Mouse (Mus musculus): ENCODE data around the gene Cdc42bpb. TPM values are rescaled to one million over a fixed set of nuclear protein-coding genes. Genes with fewer than 3 reads are reported as not detected.

The Cdc42bpb gene
- total RNA-seq, 2 experiments from 2014 or later = 138 to 141 TPM

DNA sequence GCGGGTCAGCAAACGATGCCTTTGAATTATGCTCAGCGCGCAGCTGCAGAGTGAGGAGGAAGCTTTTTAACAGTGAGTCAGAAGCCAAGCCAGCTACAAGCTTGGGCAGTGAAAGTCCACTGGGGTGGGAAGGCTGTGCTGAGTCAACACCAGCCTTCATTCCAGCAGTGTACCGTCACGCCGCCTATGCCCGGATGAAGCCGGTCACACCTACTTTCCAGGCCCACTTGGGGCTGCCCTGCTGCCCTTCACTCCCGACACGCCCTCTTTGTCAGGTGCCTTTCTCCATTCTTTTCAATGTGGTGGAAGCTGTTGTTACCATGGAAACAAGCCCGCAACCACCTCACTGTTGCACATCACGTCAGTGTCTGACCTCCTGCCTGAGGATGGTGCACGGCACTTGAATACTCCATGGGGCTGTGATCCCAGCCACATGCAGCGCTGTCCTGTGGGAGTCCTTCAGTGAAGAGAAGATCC is 24.0 kb downstream of the Cdc42bpb start:
- intact Hi-C loops (cut with DNase I) = no loop called here

DNA sequence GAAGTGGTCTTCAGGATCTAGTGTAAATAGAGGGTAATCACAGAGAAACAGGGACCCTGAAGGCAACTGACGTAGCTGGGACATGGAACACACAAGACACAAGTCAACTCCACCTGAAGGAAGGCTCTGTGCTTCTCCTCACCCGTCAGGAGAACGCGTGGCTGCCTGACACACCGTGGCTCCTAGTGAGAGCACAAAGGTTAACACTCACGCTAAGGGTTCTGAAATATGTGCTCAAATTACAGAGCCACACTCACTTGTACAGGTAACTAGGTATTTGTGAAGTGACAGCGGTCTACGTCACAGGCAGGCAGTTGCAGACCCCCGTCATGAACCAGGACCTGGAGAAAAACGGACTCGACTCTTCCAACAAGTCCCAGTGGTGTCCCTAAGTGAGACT is 24.5 kb downstream of the Cdc42bpb start:
- intact Hi-C loops (cut with DNase I) = no loop called here

More for the DNA sequence above, 24.0 kb downstream of the Cdc42bpb start:
- DNase-seq (ENCODE audit: low spot score in 2 of 2) = no peak

GRCm38 (mm10) chr12:111352520-111352919 is 25.0 kb downstream of the Cdc42bpb start:
- intact Hi-C loops (cut with DNase I) = no loop called here
- DNase-seq (ENCODE audit: low spot score in 2 of 2) = no peak

More for the DNA sequence above, 24.5 kb downstream of the Cdc42bpb start:
- DNase-seq (ENCODE audit: low spot score in 2 of 2) = no peak

DNA sequence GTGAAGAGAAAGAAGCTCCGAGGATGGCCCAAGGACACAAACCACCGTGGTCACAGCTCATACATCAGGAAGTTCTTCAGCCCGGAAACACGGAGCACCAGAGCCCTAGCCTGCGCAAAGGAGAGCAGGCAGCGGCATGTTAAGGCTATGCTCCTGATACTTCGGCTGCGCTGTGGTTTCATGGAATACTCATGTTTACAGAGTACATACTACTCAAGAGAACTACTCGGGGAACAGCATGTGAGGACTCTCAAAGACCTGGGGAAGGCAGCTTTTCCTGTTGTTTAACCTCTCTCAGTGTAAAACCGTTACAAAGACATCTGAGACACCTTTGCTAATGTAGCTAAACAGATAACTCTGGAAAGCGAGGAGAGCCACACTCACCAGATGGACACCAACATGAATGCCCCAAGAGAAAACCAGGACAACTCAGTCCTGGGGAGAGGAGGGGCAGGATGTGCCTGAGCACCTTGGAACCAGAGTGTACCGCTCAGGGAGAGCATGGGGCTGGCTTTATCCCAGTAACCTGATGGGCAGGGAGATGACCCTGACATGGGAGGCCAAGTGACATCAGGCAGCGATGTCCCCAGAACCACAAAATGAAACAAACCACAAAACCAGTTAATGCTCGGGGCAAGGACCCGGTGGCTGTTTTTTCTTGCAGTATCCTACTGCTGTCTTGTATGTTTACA is 27.8 kb downstream of the Cdc42bpb start:
- intact Hi-C loops (cut with DNase I) = no loop called here
- DNase-seq (ENCODE audit: low spot score in 2 of 2) = no peak

DNA sequence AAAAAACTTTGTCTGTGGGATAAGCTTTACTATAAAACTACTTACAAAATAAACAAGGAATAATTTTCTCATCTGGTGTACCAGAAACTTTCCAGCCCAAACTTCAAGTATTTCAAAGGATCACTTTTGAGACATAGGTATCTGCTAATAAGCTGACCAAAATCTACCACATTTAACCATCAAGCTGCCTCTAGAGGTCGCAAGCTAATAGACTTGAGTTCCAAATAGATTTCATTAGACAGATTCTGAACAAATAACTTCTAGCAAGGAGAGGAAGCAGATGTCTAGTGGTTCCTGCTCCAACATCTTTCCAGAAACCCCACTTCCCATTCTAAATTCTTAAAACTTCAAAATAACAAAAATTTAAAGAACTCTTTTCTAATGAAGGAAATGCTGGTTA is 33.6 kb downstream of the Cdc42bpb start:
- DNase-seq (ENCODE audit: low spot score in 2 of 2) = no peak
- intact Hi-C loops (cut with DNase I) = no loop called here

DNA sequence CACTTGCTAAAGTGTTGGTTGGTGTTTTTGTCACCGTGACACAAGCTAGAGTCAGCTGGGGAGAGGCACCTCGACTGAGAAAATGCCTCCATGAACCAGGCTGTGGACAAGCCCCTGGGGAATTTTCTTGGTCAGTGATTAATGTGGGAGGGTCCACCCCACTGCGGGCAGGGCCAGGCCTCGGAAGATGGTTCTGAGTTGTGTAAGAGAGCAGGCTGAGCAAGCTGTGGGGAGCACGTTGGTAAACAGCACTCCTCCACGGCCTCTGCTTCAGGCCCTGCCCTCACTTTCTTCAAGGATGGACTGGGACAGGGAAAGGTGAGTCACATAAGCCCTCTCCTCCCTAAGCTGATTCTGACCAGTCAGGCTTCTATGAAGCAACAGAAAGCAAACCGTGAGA is 36.8 kb downstream of the Cdc42bpb start:
- DNase-seq (ENCODE audit: low spot score in 2 of 2) = no peak
- intact Hi-C loops (cut with DNase I) = no loop called here

DNA sequence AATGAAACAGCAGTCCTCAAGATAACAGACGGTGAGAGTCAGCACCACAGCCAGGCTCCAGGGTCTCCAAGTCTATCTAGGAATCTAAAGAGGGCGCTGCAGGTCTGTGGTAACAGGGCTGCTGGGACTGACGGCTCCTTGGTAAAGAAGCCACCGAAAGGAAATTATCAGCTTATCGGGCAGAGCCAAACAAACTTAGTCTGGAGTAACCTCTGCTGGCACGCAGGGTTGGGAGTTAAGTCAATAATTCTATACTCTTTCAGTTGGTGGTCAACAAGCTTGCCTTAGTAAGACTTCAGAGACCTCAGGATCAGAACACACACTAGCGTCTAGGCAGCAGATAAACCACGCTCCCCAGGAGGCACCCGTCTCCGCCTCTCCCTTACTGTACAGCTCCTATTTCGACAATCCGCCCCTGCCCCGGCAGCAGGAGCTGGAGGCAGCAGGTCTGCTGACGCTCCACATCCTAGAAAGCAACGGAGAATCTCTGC is 39.6 kb downstream of the Cdc42bpb start:
- no peak for DNase-seq (ENCODE audit: low spot score in 2 of 2)

GRCm38 (mm10) chr12:111333020-111333605 is 44.4 kb downstream of the Cdc42bpb start:
- DNase-seq (ENCODE audit: low spot score in 2 of 2) = peak in 1 of 2 experiments; percentile 51
- intact Hi-C loops (cut with DNase I) = loop anchor here (5.0 kb wide), 1 partner anchor 44 kb away; the partner anchor contains the start of gene Cdc42bpb

More for the DNA sequence above, 39.6 kb downstream of the Cdc42bpb start:
- intact Hi-C loops (cut with DNase I) = no loop called here

DNA sequence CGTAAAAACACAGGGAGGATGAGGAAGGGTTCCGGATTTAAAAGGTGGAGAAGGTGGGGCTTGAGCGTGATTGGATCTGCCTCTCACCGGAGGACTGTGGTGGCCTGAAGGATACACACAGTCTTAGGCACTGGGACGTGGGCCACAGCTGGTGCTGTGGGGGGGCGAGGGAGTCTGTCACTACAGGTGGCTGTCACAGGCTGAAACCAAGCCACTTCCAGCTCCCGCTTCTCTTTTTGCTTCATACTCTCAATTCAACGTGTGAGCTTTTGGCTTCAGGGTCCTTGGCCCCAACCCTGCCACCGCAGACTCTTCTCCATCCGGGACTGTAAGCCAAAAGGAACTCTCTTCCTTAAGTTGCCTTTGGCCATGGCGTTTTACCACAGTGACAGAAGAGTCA is 45.1 kb downstream of the Cdc42bpb start:
- intact Hi-C loops (cut with DNase I) = loop anchor here (5.0 kb wide), 1 partner anchor 45 kb away; the partner anchor contains the start of gene Cdc42bpb
- no peak for DNase-seq (ENCODE audit: low spot score in 2 of 2)

- DNase-seq (ENCODE audit: low spot score in 2 of 2) = no peak
- intact Hi-C loops (cut with DNase I) = loop anchor here (5.0 kb wide), 1 partner anchor 46 kb away; the partner anchor contains the start of gene Cdc42bpb
Measured at GRCm38 (mm10) chr12:111331573-111331972, 45.9 kb downstream of the Cdc42bpb start.

DNA sequence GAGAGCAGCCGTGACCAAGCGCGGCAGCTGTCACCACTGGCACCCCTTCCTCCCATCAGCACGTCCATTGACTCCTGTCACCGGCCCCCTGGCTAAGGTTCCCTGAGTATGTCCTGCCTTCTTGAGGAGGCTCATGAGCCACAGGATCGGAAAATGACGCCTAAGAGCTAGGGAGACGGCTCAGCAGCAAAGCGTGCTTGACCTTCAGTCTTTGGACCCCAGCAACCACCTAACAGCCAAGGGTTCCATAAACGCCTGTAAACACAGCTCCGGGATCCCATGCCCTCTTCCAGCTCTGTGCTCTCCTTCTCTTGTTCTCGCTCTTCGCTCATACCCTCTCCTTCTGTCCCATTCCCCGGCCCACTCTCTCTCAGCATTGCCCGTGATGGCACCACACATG is 48.2 kb downstream of the Cdc42bpb start:
- no peak for DNase-seq (ENCODE audit: low spot score in 2 of 2)
- intact Hi-C loops (cut with DNase I) = no loop called here

- intact Hi-C loops (cut with DNase I) = no loop called here
- DNase-seq (ENCODE audit: low spot score in 2 of 2) = no peak
Measured at GRCm38 (mm10) chr12:111328360-111328759, 49.2 kb downstream of the Cdc42bpb start.

GRCm38 (mm10) chr12:111325744-111326424 is 51.6 kb downstream of the Cdc42bpb start:
- no peak for DNase-seq (ENCODE audit: low spot score in 2 of 2)
- intact Hi-C loops (cut with DNase I) = no loop called here

DNA sequence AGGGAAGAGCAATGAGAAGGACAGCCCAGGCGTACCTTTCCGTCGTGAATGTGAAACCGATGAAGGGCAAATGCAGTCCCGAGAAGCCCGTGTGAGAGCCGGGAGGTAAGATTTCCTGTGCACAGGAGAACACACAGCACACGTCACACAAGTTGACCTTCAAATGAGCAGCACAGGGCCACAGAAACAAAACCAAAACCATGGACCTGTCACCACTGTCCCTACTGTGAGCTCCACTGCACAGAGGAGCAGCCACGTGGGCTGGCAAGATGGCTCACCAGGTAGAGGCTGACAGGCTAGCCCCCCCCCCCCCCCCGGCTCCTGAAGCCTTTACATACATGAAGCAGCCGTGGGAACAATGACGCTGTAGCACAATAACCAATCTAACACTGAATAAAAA is 52.6 kb downstream of the Cdc42bpb start:
- intact Hi-C loops (cut with DNase I) = no loop called here
- no peak for DNase-seq (ENCODE audit: low spot score in 2 of 2)

DNA sequence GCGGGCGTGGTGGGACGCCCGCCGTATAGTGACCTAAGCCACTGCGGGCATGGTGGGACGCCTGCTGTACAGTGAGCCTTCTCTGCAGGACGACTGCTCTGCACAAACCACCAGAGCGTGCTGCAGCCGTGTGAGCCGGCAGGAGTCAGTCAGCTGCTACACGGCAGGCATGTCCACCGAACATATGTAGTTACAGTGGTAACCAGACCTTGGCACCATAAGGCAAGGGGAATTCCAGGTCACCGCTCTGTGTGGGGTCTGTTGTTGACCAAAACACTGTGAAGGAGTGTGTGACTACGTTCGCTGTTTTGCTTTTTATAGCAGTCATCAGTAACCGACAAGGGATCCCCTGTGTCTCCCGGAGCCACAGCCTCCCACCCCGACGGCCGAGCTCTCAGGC is 53.0 kb downstream of the Cdc42bpb start:
- intact Hi-C loops (cut with DNase I) = no loop called here
- no peak for DNase-seq (ENCODE audit: low spot score in 2 of 2)

GRCm38 (mm10) chr12:111323423-111323822 is 54.1 kb downstream of the Cdc42bpb start:
- DNase-seq (ENCODE audit: low spot score in 2 of 2) = no peak
- intact Hi-C loops (cut with DNase I) = no loop called here

DNA sequence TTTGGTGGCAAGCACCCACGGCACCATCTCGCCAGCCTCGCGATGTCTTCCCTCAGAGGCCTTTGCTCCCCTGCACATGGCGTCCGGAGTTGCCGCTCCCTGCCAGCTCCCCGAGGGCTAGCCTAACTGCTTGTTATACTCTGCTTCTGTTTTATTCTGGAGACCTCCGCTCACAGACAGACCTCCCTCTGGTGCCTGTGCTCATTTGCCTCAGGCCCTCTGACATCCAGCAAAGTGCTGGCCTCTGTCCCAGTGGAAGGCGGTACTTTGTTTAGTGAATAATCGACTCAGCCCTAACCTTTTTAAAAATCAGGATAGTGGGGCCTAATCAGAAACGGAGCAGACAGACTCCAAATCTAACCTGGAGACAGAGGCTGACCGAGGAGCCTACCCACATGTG is 55.7 kb downstream of the Cdc42bpb start:
- no peak for DNase-seq (ENCODE audit: low spot score in 2 of 2)
- intact Hi-C loops (cut with DNase I) = no loop called here

GRCm38 (mm10) chr12:111320549-111320948 is 57.0 kb downstream of the Cdc42bpb start:
- DNase-seq (ENCODE audit: low spot score in 2 of 2) = no peak
- intact Hi-C loops (cut with DNase I) = no loop called here

- intact Hi-C loops (cut with DNase I) = no loop called here
- no peak for DNase-seq (ENCODE audit: low spot score in 2 of 2)
Measured at GRCm38 (mm10) chr12:111317694-111318093, 59.8 kb downstream of the Cdc42bpb start.

GRCm38 (mm10) chr12:111314273-111314672 is 63.2 kb downstream of the Cdc42bpb start:
- no peak for DNase-seq (ENCODE audit: low spot score in 2 of 2)
- intact Hi-C loops (cut with DNase I) = no loop called here

All from left cerebral cortex, postnatal 14 days (tissue).